Mouse (Mus musculus) megakaryocyte, embryonic 14.5 days (primary cell): ENCODE data around the gene F2rl1.

ENCODE experiments used
- FLI1 ChIP-seq: IDR thresholded peaks from 2 replicates; pipeline ENCODE4 v1.6.1; 2012; ENCODE audit warnings: low read length, inconsistent platforms, mixed read lengths
- GATA1 ChIP-seq: IDR thresholded peaks from 3 replicates; pipeline ENCODE4 v1.6.1; 2012; ENCODE audit warnings: mixed read lengths, low read length, inconsistent platforms, borderline replicate concordance

DNA sequence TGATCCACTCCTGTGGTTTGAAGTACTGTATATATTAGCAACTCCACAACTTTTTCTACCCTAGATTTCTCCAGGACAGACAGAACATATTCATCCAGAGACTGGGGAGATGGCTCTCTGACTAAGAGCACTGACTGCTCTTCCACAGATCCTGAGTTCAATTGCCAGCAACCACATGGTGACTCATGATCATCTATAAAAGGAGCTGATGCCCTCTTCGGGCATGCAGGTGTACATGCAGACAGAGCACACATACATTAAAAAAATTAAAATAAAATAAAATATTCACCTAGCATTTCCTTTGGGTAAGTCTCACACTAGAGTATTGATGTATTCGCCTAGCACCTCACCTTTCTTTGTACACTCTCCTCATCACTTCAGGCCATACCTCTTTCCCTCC, 4.2 kb upstream of the F2rl1 start:
- TF ChIP-seq GATA1, result no peak
- no peak for TF ChIP-seq FLI1
